Mouse (Mus musculus) embryo, embryonic 9.5 days (tissue): ENCODE results near the gene Gm17409.
A peak's percentile ranks its signal among the peaks of the same experiment; 100 is the strongest.

Source experiments
- DNase-seq: peaks from one replicate; pipeline ENCODE4 v3.0.0-alpha.2; 2017; ENCODE audit errors: extremely low spot score

The Gm17409 gene

DNA sequence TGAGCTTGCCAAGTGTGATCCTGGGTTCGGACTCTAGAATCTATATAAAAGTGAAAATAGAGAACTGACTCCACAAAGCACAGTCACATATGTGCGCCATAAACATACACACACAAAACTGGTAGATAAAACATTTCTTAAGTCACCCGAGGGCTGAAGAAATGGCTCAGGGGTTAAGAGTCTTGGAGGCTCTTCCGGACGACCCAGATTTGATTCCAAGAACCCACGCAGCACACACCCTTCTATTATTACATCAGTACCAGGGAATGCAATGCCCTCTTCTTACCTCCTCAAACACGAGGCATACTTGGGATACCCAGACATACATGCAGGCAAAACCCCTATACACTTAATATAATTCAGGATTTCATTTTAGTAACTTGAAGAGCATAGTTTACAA, at the start of gene Gm17409:
Gene Gm17409, plus strand, starts transcription at position 301 of the 400 bp plus-strand sequence.
- DNase-seq = no peak

DNA sequence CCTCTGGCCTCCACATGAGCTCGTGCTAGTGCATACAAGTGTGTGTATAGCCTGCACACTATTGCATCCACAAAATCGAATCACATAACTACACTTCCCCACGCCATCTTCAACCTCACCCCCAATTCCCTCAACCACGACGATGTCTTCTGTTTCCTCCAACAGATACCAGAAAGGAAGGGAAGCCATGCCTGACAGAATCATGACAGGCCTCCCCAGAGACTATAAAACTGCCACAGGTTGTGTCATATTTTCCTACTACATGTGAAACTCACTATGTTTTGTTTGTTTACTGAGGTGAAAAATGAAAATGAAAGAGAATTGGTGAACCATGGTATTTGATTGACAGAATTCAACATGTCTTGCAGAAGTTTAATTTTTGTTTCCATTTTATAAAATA, 46.6 kb upstream of the Gm17409 start:
- DNase-seq = no peak

DNA sequence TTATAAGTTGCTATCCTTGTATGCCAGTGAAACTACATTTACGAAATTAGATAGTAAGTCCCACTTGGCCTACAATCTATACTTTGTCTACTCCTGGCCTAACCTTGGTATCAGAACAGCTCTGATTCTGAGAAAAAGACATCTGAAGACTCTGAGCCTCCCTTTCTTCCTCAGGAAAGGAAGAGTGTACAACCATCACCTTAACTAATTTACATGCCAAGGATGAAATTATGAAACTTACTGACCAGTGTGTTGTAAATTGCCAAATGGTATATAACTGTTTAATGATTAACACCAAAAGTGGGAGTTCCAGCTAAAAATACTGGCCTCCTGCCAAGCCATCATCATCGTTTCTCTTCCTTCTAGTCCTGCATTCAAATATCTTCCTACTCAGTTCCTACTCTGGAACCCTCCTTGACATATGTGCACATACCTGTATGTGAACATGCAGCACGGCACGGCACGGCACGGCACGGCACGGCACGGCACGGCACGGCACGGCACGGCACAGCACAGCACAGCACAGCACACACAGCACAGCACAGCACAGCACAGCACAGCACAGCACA, 44.4 kb upstream of the Gm17409 start:
- DNase-seq = no peak

DNA sequence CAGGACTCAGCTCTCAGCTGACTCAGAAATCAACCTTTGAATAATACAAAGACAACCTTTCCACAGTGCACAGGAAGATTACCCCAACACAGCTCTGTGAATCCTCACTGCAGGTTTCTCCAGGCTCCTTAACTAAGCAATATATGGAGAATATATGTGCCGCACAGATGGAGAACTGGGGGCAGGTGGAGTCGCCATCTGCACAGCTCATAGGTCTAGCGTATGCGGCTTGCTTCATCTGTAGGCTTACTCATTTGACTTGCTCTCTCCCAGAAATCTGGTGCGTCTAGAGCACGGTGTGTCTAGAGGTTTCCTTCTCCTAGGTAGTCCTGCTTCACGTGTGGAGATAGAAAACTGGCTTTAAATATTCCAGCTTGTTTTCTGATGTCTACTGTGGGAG, 37.7 kb upstream of the Gm17409 start:
- no peak for DNase-seq

DNA sequence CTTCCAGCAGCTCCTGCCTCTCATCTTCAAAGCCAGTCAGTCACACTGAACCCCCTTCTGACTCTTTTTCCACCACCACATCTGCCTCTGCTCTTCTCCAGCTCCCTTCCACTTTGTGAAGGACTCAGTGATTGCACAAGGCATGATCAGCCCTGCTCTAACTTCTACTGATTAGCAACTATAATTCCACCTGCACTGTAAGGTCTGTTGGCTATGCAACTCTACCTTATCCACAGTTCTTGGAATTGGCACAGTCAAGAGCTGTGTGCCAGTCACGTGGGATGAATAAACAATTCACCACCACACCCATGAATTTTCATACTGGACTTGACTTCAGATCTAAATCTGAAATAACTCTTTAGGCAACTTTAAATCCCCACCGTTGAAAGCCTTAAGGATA, 36.6 kb upstream of the Gm17409 start:
- no peak for DNase-seq

DNA sequence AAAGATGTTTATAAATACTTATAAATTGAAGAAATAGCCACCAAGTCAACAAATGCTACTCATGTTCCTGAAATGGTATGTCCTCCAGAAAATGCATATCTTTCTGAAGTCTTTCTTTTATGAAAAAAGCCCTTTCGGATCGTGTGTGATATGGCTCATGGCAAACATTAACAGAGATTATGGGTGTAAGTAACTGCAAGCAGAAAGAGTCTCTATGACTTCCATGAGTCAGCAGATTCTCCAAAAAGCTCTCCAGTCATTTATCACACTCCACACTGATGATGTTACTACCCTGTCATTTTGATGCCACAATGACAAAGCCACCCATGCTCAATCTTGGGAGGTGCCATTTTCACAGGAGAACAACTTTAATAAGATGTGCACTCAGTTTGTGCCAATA, 35.5 kb upstream of the Gm17409 start:
- DNase-seq = no peak

DNA sequence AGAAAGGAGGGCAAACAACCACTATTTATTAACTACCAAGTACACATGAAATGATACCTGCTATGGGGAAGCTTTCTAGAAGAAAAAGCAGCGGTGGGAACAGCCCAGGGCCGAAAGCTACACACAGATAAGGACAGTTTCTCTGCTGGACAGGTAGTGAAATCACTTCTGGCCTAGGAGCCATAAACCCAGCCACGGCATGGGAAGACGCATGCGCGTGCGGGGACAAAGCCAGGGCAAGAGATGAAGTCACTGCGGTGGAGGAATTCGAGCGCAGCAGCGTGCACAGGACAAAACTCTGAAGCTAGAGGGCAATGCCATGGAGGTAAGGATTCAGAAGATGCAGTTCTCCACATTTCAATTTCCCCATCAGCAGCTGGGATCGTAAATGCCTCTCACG, 34.4 kb upstream of the Gm17409 start:
- DNase-seq = no peak

DNA sequence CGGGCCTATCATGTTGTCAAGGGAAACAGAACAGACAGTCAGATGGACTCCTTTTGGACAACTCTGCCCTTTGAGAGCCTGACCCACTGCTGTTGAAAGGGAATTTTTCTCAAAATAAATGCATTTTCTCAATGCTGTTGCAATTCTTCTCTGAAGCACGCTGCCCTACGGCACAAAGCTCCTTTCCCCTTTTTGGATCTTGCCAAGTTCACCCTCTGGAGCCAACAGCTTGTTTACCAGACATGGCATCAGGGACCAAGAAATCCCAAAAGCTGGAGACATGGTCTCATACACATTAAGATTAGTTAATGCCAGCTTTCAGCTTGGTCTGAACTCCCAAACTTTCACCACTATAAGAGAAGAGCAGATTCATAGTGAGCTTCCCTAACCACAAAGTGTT, 33.0 kb upstream of the Gm17409 start:
- DNase-seq = no peak

DNA sequence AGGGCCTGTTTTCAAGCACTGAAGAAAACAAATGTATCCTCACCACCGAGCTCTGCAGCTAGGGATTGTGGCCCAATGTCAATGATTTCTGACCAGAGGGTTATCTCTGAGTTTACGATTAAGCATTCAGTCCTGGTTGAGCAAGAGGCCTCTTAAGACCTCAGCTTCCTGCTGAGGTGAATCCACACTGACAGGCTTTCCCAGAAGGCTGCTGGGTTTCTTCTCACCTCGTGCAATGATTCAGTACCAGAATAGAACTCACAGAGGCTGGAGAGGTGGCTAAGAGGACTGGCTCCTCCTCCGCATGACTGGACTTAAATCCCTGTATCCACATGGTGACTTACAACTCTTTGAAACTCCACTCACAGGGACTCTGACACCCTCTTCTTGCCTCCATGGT, 26.8 kb upstream of the Gm17409 start:
- no peak for DNase-seq

DNA sequence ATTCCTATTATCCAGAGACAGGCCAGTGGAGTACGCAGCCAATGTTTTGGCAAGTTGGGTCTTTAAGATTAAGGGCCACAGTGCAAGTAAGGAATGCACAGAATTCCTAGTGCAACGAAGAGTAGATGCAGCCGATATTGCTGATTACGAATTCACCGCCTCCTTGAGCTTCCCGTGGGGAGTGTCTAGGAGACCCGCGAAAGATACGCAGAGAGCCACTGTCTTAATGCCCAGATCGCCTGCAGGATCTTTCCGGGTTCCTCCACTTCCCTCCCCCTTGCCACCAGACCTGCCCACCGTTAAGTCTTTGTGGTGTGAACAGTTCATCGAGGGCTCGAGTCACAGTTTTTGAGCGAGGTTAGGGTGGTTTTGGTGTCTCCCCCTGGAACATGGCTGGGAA, 22.9 kb upstream of the Gm17409 start:
- no peak for DNase-seq

DNA sequence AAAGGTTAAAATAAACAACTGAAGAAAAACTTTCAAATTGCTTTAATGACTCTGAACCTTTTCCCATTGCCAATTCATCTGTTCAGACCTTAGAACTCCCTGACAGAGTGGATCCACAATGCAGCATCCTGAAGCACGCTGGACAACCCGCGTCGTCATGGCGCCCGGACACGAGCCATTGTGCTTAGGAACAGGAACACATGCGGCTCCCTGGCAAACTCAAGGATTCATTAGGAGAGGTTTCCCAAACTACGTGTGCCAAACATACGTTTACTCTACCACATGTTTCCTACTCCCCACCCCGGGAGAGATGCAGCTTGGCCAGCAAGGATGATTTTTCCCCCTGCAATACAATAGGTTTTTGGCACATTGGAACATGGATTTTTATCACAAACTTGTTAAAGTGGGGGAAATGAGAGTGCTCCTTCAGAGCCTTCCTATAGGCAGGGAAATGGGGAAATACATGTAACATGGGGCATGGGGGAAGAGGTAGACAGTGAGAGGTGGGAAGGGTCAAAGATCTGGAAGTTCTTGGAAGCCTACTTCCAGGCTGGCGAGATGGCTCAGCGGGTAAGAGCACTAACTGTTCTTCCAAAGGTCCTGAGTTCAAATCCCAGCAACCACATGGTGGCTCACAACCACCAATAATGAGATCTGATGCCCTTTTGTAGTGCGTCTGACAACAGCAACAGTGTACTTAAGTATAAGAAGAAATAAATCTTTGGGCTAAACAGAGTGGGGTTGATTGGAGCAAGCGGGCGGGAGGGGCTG, 15.6 kb upstream of the Gm17409 start:
- no peak for DNase-seq

DNA sequence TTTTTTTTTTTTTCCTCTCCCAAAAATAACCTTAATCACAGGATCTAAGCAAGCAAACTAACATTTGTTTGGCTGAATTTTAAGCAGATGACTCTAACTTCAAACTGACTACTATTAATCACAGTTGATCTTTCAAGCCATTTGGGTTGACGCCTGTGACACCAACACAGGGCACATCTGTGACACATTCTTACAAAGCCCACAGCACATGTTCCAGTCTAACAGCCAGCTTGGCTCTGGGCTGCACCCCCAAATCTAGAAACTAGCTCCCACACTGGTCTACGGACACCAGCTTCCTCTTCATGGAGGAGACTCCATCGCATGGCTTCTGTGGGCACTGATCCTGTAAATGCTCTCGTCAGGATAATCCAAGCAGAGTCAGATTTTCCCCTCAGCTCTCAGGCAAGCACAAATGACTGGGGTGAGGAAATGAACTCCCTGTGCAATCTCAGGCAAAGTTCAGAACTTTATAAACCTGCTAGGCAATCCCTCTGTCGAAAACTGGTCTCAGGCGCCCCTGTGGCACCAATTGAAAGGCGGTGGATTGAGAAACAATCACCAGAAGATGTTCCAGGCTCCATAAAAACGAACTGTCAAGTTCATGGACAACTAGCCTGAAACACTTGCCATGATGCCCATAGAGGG, 13.0 kb upstream of the Gm17409 start:
- no peak for DNase-seq

DNA sequence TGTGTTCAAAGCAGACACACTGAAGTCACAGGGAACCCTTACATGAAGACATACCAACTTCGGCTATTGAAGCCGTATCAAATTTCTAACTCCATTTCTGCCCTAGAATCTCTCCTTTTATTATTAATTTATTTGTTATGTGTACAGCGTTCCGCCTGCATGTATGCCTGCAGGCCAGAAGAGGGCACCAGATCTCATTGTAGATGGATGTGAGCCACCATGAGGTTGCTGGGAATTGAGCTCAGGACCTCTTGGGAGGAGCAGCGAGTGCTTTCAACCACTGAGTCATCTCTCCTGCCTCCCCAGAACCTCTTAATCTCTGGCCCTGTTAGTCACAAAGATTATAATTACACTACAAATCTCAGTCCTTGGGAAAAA, 12.4 kb upstream of the Gm17409 start:
- DNase-seq = no peak

DNA sequence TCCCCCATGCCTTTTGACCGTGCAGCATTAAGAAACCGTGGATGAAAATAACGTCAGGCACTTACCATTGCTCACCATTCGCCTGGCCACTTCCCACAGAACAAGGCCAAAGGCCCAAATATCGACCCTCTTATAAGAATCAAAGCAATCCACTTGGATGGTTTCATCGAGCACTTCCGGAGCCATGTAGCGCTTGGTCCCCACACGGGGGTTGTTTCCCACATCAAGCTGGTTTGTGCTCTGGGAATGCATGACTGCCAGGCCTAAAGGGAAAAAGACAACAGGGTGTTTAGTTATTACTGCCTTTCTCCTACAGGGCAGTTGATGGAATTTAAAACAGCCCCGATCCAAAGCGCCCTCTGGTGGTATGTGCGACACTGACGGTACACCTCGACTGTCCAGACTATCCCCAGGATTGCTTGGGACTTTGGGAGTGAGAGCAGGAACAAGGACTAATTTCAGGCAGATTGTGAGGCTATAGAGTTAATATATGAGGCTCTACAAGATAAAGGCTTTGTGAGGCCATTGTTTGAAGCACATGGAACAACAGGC, 11.0 kb upstream of the Gm17409 start:
- DNase-seq = no peak

DNA sequence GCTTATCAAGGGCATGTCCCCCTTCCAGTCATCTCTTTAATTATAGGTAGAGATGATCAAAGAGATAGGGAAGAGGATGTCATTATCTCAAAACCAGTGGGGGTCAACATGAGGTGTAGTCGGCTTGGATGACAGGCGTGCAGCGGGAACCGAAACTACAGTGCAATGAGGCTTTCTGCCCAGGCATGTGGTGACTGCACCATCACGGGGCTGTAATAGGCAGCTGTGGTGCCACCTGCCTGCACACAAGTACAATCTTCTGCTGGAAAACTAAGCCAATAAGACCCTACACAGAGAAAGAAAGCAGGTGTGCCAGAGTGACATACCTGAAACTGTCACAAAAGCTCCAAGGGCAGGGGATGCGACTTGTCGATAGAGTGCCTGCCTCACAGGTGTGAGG, 374 bp downstream of the Gm17409 start:
- DNase-seq = no peak

DNA sequence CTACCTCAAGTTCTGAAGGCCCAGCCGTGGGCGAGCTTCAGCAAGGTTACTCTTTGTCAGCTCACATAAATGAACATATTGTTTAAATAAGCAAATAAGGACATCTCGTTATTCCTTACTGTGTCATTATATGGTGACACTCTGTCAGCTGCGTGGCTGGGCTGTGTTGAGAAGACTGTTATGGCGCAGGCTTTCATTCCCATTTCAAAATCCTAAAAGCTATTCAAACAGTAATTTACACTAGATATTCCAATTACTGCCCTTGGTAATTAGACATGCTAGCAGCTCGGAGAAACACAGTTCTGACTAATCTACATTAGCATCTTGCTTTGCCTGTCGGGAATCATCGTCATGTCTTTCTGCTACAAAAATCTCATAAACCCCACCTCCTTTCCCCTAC, 5.7 kb downstream of the Gm17409 start:
- DNase-seq = no peak

DNA sequence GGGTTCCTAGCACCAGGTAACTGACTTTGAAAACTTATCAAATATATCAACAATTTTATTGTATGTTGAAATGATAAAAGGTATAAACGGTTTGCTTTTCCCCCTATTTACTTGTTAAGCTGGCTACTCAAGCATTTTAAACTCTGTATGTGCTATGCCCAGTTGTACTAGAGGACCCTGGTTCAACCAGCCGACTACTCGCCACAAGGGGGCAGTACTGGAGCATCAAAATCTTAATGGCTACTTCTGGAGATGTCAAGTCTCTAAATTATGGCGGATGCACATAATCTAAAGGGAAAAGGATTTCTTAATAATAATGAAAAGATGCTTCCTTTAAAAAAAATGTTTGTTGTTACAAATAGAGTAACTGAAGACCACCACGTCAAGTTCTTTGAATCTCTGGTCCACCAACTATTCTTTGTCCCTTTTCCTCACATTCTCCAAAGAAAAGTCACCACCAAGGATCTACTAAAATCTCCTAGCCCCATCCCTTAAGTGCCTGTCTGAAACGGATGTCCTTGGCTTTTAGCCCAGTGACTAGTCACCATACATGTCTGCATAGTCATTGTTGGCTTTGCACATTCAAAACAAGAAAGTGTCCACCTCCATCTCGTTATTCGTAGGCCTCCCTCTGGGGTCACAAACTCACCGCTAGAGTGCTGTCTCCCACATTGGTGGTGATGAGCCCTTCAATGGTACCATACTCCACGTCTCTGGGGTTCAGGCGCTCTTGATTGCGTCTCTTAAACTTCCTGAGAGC, 7.2 kb downstream of the Gm17409 start:
- DNase-seq = peak; percentile 73

DNA sequence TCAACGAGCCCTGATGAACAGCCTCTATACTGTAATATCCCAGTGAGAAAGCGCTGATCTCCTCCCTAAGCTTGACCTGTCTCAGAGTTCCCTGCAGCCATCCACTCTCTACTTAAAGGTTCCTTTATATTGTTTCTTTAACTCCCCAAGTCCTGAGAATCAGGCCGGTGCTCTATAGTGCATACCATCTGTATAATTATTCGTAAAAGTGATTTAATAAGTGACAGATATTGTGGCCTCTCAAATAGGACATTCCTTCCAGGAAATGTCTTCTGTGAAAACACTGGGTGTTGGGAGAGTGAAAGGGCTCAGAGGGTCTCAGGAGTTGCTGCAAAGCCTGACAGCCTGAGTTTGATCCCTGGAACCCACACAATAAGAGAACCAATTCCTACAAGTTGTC, 8.2 kb downstream of the Gm17409 start:
- no peak for DNase-seq

DNA sequence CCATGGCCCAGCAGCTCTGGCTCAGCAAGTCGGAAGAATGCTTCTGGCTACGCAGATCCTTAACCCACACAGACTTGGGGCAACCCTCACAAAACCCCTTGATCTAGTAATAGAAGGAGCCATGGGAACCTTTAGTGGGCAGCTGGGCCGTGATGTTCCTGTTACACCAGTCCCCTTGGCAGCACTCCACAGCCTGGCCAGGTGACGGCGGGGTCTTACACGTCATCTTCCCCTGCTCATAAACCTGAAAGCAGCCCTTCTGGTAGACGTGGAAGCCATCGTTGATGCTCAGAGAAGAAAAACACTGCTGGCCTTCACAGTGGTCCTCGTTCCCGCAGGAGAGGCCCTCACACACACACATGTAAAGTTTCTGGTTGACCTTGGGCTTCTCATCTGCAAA, 9.6 kb downstream of the Gm17409 start:
- no peak for DNase-seq

DNA sequence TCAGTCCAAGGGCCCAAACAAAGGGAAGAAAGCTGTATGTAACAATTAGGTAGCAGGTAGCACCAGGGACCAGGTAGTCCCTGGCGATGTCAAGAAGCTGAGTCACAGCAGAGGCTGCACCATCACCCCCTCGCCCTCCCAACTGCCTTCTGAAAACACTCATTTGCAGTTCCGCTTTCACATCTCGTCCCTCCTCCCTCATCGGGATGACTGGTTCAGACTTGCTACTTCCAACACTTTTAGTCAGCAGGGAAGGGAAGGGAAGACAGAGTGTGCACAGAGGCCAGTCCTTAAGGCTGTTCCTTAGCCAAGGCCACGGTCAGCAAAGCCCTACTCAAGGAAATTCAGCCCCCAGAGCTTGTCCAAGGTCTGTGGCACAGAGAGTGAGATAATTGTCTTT, 10.8 kb downstream of the Gm17409 start:
- no peak for DNase-seq

DNA sequence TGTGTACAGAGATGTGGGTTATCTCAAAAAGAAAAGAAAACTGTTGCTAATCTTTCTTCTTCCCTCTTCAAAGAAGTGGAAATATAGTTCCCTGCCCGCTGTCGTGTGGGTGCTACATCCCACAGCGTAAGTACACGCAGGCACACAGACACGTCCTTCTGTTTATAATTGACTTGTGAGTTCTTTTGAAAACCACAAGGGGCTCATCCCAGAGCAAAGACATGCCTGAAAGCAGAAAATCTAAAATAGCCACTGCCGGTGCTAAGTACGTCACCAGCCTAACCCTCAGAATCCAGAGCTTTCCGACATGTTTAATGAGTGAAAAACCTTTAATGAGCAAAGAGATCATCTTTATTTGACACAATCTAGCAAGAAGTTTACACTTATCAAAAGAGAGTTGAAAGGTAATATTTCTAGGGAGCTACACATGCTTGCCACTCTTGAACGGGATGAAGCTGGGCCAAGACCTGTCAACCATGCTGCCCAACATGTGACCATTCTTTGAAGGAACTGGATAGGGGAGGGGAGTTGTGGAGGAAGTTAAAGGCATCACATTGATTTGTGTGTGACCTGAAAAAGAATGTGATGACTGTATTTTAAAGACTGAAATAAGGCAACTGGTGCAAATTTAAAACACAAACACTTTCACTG, 11.7 kb downstream of the Gm17409 start:
- no peak for DNase-seq
